Mouse (Mus musculus) kidney, adult 2 months (tissue): ENCODE results near the gene Ddx19b. TPM values are rescaled to one million over a fixed set of nuclear protein-coding genes. Genes with fewer than 3 reads are reported as not detected.
"Not testable (repeated sequence)": the region's sequence is repeated elsewhere in the genome, so short reads cannot be mapped to it uniquely, and the experiment has no call there.

Experiments used
- DNase-seq: peaks from one replicate; pipeline ENCODE4 v3.0.0; 2021
- H3K27ac ChIP-seq: fragments of 200-500 bp; 2 replicates; pipeline ENCODE4 v1.5.1; 2012; ENCODE audit warnings: low read depth, low read length, control low read depth, inconsistent platforms; ENCODE audit not compliant: insufficient read depth
- H3K27me3 ChIP-seq: fragments of 200-500 bp; replicated peaks from 2 replicates; pipeline ENCODE4 v1.6.1; 2012; ENCODE audit warnings: mild to moderate bottlenecking, moderate library complexity, low read length, inconsistent platforms; ENCODE audit not compliant: control insufficient read depth, insufficient read depth
- H3K36me3 ChIP-seq: fragments of 200-500 bp; 2 replicates; pipeline ENCODE4 v1.6.1; 2012; ENCODE audit warnings: mild to moderate bottlenecking, moderate library complexity, low read length, inconsistent platforms; ENCODE audit not compliant: control insufficient read depth, insufficient read depth
- H3K4me1 ChIP-seq: fragments of 200-500 bp; 2 replicates; pipeline ENCODE4 v1.6.1; 2011; ENCODE audit warnings: low read length; ENCODE audit not compliant: control insufficient read depth, insufficient read depth
- H3K4me3 ChIP-seq: fragments of 200-500 bp; 2 replicates; pipeline ENCODE4 v1.5.1; 2011; ENCODE audit warnings: mild to moderate bottlenecking, low read depth, low read length, control low read depth; ENCODE audit not compliant: insufficient read depth
- CTCF ChIP-seq: fragments of 200-500 bp; conservative IDR thresholded peaks from 2 replicates; pipeline ENCODE4 v1.5.1; 2011; ENCODE audit warnings: low read depth, mild to moderate bottlenecking, control low read depth, low read length, moderate library complexity, mixed read lengths; ENCODE audit not compliant: insufficient read depth, insufficient read length
- POLR2A ChIP-seq: fragments of 200-500 bp; IDR thresholded peaks from one replicate; pipeline ENCODE4 v1.6.1; 2011; ENCODE audit warnings: low read depth, low read length, control low read depth
- WGBS: fragments of 180-500 bp; shearing (Covaris S2); methylation state at CpG from one replicate; pipeline ENCODE4 v1.1.7; 2018; 5-methylcytosine and 5-hydroxymethylcytosine counted together
- polyA plus RNA-seq: library from polyadenylated mRNA; depleted of rRNA; stranded (reverse); fragments of >200 nt; gene quantifications from 2 replicates; pipeline ENCODE4 v1.2.3, GENCODE M21; 2012

The Ddx19b gene
- polyA plus RNA-seq, 1 experiment = 3.1 TPM

- peak; percentile 93 for DNase-seq
- peak within 1 kb of the TSS; percentile 62 for H3K27ac ChIP-seq
- peaks cover 4% of the 10 kb centered on the region; the same call in 1 of the 2 replicates for H3K4me1 ChIP-seq
- no peaks in the 10 kb centered on the region for H3K27me3 ChIP-seq
- no peaks in the 10 kb centered on the region for H3K36me3 ChIP-seq
- H3K4me3 ChIP-seq = peak within 1 kb of the TSS; percentile 97
- WGBS = 3% methylated on average over 58 of the region's 58 CpGs
- peak; percentile 57 for TF ChIP-seq POLR2A
- TF ChIP-seq CTCF = no peak
These were observed 33.7 kb downstream of the Ddx19b start, which contains the start of gene Ddx19a for GRCm38 (mm10) chr8:110997547-110998531. Gene Ddx19a, minus strand, starts transcription at chr8:110997800.

- no peaks in the 10 kb centered on the region for H3K27me3 ChIP-seq
- no peak overlapping the region for H3K27ac ChIP-seq
- peak overlapping the region; percentile 97 for H3K4me3 ChIP-seq
- 30% methylated on average over 16 of the region's 16 CpGs for WGBS
- H3K4me1 ChIP-seq = peaks cover 4% of the 10 kb centered on the region; the same call in 1 of the 2 replicates
- TF ChIP-seq POLR2A (no peak), CTCF (no peak)
- DNase-seq = no peak
- no peaks in the 10 kb centered on the region for H3K36me3 ChIP-seq
These were observed 34.7 kb downstream of the Ddx19b start for GRCm38 (mm10) chr8:110996641-110997430.

GRCm38 (mm10) chr8:110990017-110990416 lies 41.5 kb downstream of the Ddx19b start:
- H3K4me3 ChIP-seq = no peak overlapping the region
- H3K27ac ChIP-seq = no peak overlapping the region
- WGBS = 85% methylated on average over 9 of the region's 9 CpGs
- H3K27me3 ChIP-seq = no peaks in the 10 kb centered on the region
- H3K36me3 ChIP-seq = peaks cover 4% of the 10 kb centered on the region; the same call in 1 of the 2 replicates
- no peak for DNase-seq
- no peak for TF ChIP-seq POLR2A
- TF ChIP-seq CTCF = no peak
- H3K4me1 ChIP-seq = no peaks in the 10 kb centered on the region

GRCm38 (mm10) chr8:110987805-110988744 lies 43.5 kb downstream of the Ddx19b start:
- H3K27me3 ChIP-seq = no peaks in the 10 kb centered on the region
- H3K27ac ChIP-seq = no peak overlapping the region
- 81% methylated on average over 8 of the region's 8 CpGs for WGBS
- H3K4me3 ChIP-seq = no peak overlapping the region
- H3K4me1 ChIP-seq = no peaks in the 10 kb centered on the region
- TF ChIP-seq POLR2A (no peak), CTCF (no peak)
- H3K36me3 ChIP-seq = peaks cover 4% of the 10 kb centered on the region; the same call in 1 of the 2 replicates
- no peak for DNase-seq

GRCm38 (mm10) chr8:110981304-110981703 lies 50.2 kb downstream of the Ddx19b start:
- 84% methylated on average over 2 of the region's 2 CpGs for WGBS
- DNase-seq = no peak
- Histone ChIP-seq H3K27me3 (no peaks in the 10 kb centered on the region), H3K27ac (no peak overlapping the region), H3K36me3 (peaks cover 4% of the 10 kb centered on the region; the same call in 1 of the 2 replicates), H3K4me1 (no peaks in the 10 kb centered on the region), H3K4me3 (no peak overlapping the region)
- TF ChIP-seq POLR2A = no peak
- TF ChIP-seq CTCF = no peak

- not testable (repeated sequence) for H3K4me3 ChIP-seq, H3K36me3 ChIP-seq, DNase-seq, H3K4me1 ChIP-seq, H3K27ac ChIP-seq, H3K27me3 ChIP-seq
- 76% methylated on average over 2 of the region's 2 CpGs for WGBS
These were observed 53.6 kb downstream of the Ddx19b start for GRCm38 (mm10) chr8:110977987-110978386.

GRCm38 (mm10) chr8:110976532-110976931 lies 55.0 kb downstream of the Ddx19b start:
- not testable (repeated sequence) for H3K27ac ChIP-seq, H3K27me3 ChIP-seq, H3K36me3 ChIP-seq, H3K4me1 ChIP-seq, DNase-seq, H3K4me3 ChIP-seq
- WGBS = 90% methylated on average over 8 of the region's 8 CpGs
